Mouse (Mus musculus): ENCODE results near the gene Myo18b.

Gene Myo18b

DNA sequence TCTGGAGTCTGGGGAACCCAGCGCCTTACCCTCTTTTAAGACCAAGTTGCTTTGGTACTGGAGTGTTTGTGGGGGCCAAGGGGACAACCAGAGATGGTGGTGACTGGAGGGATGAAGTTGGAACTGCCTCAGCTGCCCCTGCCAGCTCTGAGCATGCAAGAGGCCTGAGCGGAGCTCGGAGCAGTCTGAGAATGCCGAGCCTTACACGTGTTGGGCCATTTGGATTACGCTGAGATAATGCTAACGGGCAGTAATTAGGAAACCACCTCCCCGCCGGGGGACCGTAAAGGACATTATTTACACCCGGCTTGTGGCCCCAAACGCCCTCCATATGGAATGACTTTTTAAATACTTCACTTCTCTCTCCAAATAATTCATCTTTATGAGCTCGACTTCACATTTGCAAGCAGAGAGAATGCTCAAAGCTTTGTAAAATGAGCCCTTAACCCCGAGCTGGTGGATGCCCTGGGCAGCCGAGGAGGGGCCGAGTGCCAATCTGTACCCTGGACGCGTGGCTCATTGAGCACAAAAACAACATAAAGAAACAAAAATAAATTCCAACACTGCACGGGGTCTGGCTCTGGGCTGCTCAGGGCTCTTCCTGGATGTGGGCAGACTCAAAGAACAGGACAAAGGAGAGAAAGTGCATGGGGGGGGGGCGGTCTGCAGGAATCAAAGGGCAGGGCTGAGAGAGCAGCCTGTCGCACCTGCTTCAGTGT is 148.0 kb downstream of the Myo18b start:
- DNase-seq (ENCODE audit: low read depth, low spot score): no peak

- no peak for DNase-seq (ENCODE audit: low read depth, low spot score)
Measured at GRCm38 (mm10) chr5:112747306-112747930, 148.7 kb downstream of the Myo18b start.

DNA sequence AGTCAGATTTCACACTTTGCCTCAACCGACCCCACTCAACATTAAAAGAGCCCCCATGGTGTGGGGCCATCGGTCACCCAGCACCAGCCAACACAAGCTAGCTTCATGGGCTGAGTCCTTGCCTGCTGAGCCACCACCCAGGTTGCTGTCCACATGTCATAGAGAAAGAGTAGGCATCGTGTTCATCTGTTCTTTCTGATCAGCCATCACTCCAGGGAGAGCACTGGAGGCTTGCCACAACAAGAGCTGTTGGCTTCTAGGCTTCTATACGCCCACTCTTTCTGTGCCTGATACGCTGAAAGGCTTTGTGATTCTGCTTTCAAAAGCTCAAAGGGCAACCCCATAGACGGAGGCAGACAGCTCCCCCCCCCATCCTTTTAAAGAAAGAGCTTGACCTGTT is 151.0 kb downstream of the Myo18b start:
- DNase-seq (ENCODE audit: low read depth, low spot score): no peak

DNA sequence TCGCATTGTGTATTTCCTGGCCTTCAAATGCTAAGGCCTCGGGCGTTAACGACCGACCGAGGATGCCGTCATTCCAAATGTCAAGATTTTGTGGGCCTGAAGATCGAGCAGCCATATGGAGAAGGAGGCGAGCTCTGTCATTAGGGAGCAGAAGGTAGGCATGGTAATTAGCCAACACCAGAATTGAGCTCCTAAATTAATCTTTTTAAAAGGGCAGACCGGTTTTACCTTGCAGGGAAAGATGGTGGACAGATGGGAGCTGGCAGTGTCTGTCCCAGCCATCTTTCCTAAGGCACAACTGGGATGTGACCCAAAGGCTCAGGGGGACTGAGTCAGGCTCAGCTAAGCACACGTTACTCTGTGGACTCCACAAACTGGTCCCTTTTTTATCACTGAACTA is 151.6 kb downstream of the Myo18b start:
- no peak for DNase-seq (ENCODE audit: low read depth, low spot score)

DNA sequence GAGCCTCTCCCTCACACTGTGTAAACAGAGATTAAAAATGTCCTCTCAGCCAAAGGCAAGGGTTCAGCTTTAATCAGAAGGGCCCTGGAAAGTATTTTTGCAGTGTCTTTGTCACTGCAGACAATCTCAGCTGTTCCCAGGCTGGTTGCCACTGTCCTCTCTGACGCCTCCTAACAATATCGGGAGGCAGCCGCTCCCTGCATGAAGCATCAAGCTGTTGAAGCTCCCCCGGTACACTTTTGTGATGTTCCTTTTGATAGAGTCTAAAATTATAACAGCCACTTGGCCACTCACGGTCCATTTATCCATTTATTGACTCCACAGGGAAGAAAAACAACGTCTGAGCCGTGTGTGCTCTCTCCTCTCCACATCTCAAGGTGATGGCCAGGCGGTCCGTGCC is 153.0 kb downstream of the Myo18b start:
- no peak for DNase-seq (ENCODE audit: low read depth, low spot score)

- DNase-seq (ENCODE audit: low read depth, low spot score): no peak
Measured at GRCm38 (mm10) chr5:112740651-112741050, 155.5 kb downstream of the Myo18b start.

GRCm38 (mm10) chr5:112735040-112735439 is 161.1 kb downstream of the Myo18b start:
- DNase-seq (ENCODE audit: low read depth, low spot score): no peak

DNA sequence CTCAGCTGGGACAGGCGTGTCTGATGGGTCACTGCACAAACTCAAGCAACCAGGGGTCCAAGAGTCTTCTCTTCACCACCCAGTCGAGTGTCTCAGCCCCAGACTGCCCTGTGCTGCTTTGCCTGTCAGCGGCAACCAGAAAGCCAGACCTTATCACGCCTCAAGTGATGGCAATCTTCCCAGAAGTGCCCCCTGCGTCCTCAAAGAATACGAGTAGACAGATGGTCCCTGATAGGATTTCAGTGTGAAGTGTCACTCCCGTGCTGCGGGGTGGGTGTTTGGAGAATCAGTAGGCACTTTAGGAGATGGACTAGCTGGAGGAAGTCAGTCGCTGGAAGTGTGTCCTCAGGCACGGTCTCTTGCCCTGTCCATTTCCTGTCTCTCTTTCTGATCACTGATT is 165.6 kb downstream of the Myo18b start:
- DNase-seq (ENCODE audit: low read depth, low spot score): no peak

GRCm38 (mm10) chr5:112728432-112728831 is 167.7 kb downstream of the Myo18b start:
- no peak for DNase-seq (ENCODE audit: low read depth, low spot score)

DNA sequence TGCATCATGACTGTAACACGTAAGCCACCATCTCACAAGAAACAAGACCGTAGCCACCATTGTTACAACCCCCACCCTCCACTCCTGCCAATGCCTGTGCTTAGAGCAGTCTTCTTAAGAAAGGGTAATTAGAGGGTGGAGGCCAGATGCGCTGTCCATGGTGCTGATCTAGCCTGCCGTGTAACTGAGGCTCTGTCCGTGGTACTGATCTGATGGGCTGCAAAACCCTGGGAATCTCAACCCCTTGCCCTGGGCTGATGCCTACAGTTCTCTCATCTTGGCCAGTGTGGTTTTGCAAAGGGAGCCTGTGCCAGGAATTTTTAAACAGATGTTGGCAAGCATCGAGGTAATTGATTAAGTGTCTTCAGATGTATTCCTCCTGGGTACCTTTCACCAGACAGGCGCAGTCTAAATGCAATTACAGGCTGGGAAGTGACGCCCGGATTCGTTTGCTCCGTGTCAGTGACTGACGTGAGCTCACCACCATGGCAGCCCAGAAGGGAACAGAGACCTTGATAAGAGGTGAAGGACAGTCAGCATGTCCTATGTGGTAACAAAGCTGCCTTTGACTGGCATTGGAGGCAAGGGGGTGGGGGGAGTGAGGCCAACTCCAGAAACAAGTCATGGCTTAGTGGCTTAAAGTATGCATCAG is 177.4 kb downstream of the Myo18b start:
- peak; percentile 63 for DNase-seq (ENCODE audit: low read depth, low spot score)

- no peak for DNase-seq (ENCODE audit: low read depth, low spot score)
Measured at GRCm38 (mm10) chr5:112714679-112715446, 181.3 kb downstream of the Myo18b start.

DNA sequence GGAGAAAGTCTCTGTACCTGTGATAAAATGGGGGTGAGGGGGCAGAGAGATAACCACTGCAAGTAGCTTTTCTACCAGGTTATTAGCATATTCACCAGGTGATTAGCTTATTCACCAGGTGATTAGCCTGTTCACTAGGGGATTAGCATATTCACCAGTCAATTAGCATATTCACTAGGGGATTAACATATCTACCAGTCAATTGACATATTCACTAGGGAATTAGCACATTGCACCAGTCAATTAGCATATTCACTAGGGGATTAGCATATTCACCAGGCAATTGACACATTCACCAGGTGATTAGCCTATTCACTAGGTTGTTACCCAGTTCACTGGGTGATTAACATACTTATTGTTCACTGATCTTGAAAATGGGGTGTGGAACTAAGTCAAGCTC is 186.3 kb downstream of the Myo18b start:
- no peak for DNase-seq (ENCODE audit: low read depth, low spot score)

- no peak for DNase-seq (ENCODE audit: low read depth, low spot score)
Measured at GRCm38 (mm10) chr5:112708441-112708840, 187.7 kb downstream of the Myo18b start.

DNA sequence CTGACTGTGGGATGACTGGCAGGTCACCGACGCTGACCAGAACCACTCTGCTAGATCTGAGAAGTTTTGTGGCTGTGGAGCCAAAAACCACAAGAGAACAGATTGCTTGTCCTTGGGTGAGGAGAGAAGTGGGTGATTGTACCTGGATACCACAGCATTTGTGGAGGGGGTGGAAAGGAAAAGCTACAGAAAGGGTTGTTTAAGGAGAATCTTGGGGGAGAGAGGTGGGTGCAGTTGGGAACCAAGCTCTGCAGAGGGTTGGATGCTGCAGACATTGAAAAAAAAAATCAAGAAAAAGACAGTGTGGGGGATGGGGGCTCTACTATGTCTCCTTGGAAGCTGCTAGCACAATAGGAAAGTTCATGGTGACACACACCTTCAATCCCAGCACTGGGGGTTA is 188.7 kb downstream of the Myo18b start:
- no peak for DNase-seq (ENCODE audit: low read depth, low spot score)

- no peak for DNase-seq (ENCODE audit: low read depth, low spot score)
Measured at GRCm38 (mm10) chr5:112700794-112701193, 195.4 kb downstream of the Myo18b start.

GRCm38 (mm10) chr5:112696683-112697082 is 199.5 kb downstream of the Myo18b start:
- no peak for DNase-seq (ENCODE audit: low read depth, low spot score)

GRCm38 (mm10) chr5:112695254-112695711 is 200.9 kb downstream of the Myo18b start:
- DNase-seq (ENCODE audit: low read depth, low spot score): no peak

GRCm38 (mm10) chr5:112693286-112693849 is 202.8 kb downstream of the Myo18b start:
- DNase-seq (ENCODE audit: low read depth, low spot score): no peak

GRCm38 (mm10) chr5:112687100-112687818 is 208.9 kb downstream of the Myo18b start:
- DNase-seq (ENCODE audit: low read depth, low spot score): no peak

DNA sequence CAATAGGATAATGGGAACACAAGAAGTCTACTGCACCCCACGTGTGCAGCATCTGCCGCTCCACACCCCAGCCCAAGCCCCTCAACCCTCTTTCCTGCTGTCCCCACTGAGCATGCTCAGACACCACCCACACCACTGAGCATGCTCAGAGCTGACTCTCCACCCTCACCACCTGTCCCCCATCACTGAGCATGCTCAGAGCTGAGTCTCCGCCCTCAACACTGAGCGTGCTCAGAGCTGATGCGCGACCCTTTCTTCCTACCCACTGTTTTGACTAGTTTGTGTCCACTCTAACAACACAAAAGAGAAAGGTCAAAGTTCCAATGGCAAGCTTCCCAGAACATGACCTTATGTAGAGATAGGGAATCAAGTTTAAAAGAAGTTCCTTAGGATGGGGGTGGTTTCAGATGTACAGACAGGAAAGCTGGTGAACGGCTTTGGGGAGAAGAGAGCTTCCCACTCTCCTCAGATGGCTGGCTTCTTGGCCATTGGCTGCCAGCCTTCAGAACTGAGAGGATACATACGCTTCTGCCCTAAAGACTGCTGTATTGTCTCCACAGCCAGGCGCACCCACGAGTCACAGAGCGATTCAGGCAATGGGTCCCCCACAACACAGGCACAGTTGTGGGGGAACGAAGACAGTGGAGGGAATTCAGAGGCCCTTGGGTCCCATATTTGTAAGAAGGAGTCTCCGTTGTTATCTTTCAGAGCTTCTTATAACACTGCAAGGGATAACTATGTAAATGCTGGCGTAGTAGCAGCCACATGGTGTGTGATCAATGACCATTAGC is 209.7 kb downstream of the Myo18b start:
- no peak for DNase-seq (ENCODE audit: low read depth, low spot score)

All from 3T3-L1 (cell line).